Mouse (Mus musculus) kidney, adult 2 months (tissue): ENCODE data around the gene Gnb5. TPM values are rescaled to one million over a fixed set of nuclear protein-coding genes. Genes with fewer than 3 reads are reported as not detected.
A peak's percentile ranks its signal among the peaks of the same experiment; 100 is the strongest.

Experiments used
- DNase-seq: peaks from one replicate; pipeline ENCODE4 v3.0.0; 2021
- H3K27ac ChIP-seq: fragments of 200-500 bp; 2 replicates; pipeline ENCODE4 v1.5.1; 2012; ENCODE audit warnings: low read depth, low read length, control low read depth, inconsistent platforms; ENCODE audit not compliant: insufficient read depth
- H3K27me3 ChIP-seq: fragments of 200-500 bp; replicated peaks from 2 replicates; pipeline ENCODE4 v1.6.1; 2012; ENCODE audit warnings: mild to moderate bottlenecking, moderate library complexity, low read length, inconsistent platforms; ENCODE audit not compliant: control insufficient read depth, insufficient read depth
- H3K36me3 ChIP-seq: fragments of 200-500 bp; 2 replicates; pipeline ENCODE4 v1.6.1; 2012; ENCODE audit warnings: mild to moderate bottlenecking, moderate library complexity, low read length, inconsistent platforms; ENCODE audit not compliant: control insufficient read depth, insufficient read depth
- H3K4me1 ChIP-seq: fragments of 200-500 bp; 2 replicates; pipeline ENCODE4 v1.6.1; 2011; ENCODE audit warnings: low read length; ENCODE audit not compliant: control insufficient read depth, insufficient read depth
- H3K4me3 ChIP-seq: fragments of 200-500 bp; 2 replicates; pipeline ENCODE4 v1.5.1; 2011; ENCODE audit warnings: mild to moderate bottlenecking, low read depth, low read length, control low read depth; ENCODE audit not compliant: insufficient read depth
- CTCF ChIP-seq: fragments of 200-500 bp; conservative IDR thresholded peaks from 2 replicates; pipeline ENCODE4 v1.5.1; 2011; ENCODE audit warnings: low read depth, mild to moderate bottlenecking, control low read depth, low read length, moderate library complexity, mixed read lengths; ENCODE audit not compliant: insufficient read depth, insufficient read length
- POLR2A ChIP-seq: fragments of 200-500 bp; IDR thresholded peaks from one replicate; pipeline ENCODE4 v1.6.1; 2011; ENCODE audit warnings: low read depth, low read length, control low read depth
- whole genome bisulfite sequencing: fragments of 180-500 bp; shearing (Covaris S2); methylation state at CpG from one replicate; pipeline ENCODE4 v1.1.7; 2018; 5-methylcytosine and 5-hydroxymethylcytosine counted together
- polyA plus RNA-seq: library from polyadenylated mRNA; depleted of rRNA; stranded (reverse); fragments of >200 nt; gene quantifications from 2 replicates; pipeline ENCODE4 v1.2.3, GENCODE M21; 2012

Gene Gnb5
- polyA plus RNA-seq, 1 experiment, result 18.0 TPM

- WGBS, result 77% methylated on average over 3 of the region's 3 CpGs
- Histone ChIP-seq H3K4me3 (no peak overlapping the region), H3K27me3 (no peaks in the 10 kb centered on the region), H3K27ac (no peak overlapping the region), H3K36me3 (no peaks in the 10 kb centered on the region), H3K4me1 (no peaks in the 10 kb centered on the region)
- DNase-seq, result no peak
- no peak for TF ChIP-seq CTCF
- no peak for TF ChIP-seq POLR2A
Measured at GRCm38 (mm10) chr9:75315238-75315637, 9.2 kb downstream of the Gnb5 start.

- no peaks in the 10 kb centered on the region for H3K4me1 ChIP-seq
- no peak overlapping the region for H3K27ac ChIP-seq
- WGBS, result 91% methylated on average over 6 of the region's 6 CpGs
Measured at GRCm38 (mm10) chr9:75316771-75317170, 10.7 kb downstream of the Gnb5 start.

GRCm38 (mm10) chr9:75318196-75318595 lies 12.1 kb downstream of the Gnb5 start:
- WGBS, result 96% methylated on average over 2 of the region's 2 CpGs

More at GRCm38 (mm10) chr9:75316771-75317170, 10.7 kb downstream of the Gnb5 start:
- Histone ChIP-seq H3K36me3 (no peaks in the 10 kb centered on the region), H3K4me3 (no peak overlapping the region), H3K27me3 (no peaks in the 10 kb centered on the region)
- TF ChIP-seq CTCF, result no peak
- no peak for TF ChIP-seq POLR2A
- no peak for DNase-seq

GRCm38 (mm10) chr9:75319365-75319764 lies 13.3 kb downstream of the Gnb5 start:
- WGBS, result 93% methylated on average over 3 of the region's 3 CpGs
- Histone ChIP-seq H3K4me1 (no peaks in the 10 kb centered on the region), H3K27ac (no peak overlapping the region), H3K27me3 (no peaks in the 10 kb centered on the region), H3K36me3 (no peaks in the 10 kb centered on the region), H3K4me3 (no peak overlapping the region)
- no peak for TF ChIP-seq CTCF
- TF ChIP-seq POLR2A, result no peak
- DNase-seq, result no peak

More at GRCm38 (mm10) chr9:75318196-75318595, 12.1 kb downstream of the Gnb5 start:
- no peaks in the 10 kb centered on the region for H3K4me1 ChIP-seq
- TF ChIP-seq CTCF (no peak), POLR2A (no peak)
- DNase-seq, result no peak
- no peaks in the 10 kb centered on the region for H3K27me3 ChIP-seq
- H3K36me3 ChIP-seq, result no peaks in the 10 kb centered on the region
- no peak overlapping the region for H3K27ac ChIP-seq
- H3K4me3 ChIP-seq, result no peak overlapping the region

GRCm38 (mm10) chr9:75322099-75322885 lies 16.2 kb downstream of the Gnb5 start:
- H3K27me3 ChIP-seq, result no peaks in the 10 kb centered on the region
- no peak overlapping the region for H3K4me3 ChIP-seq
- 60% methylated on average over 13 of the region's 13 CpGs for WGBS
- TF ChIP-seq CTCF (no peak), POLR2A (no peak)
- H3K4me1 ChIP-seq, result no peaks in the 10 kb centered on the region
- no peak overlapping the region for H3K27ac ChIP-seq
- DNase-seq, result peak; percentile 21
- H3K36me3 ChIP-seq, result no peaks in the 10 kb centered on the region

- H3K4me1 ChIP-seq, result no peaks in the 10 kb centered on the region
- H3K4me3 ChIP-seq, result no peak overlapping the region
- no peaks in the 10 kb centered on the region for H3K36me3 ChIP-seq
- 89% methylated on average over 3 of the region's 3 CpGs for WGBS
- TF ChIP-seq POLR2A, result no peak
- no peak for TF ChIP-seq CTCF
- no peaks in the 10 kb centered on the region for H3K27me3 ChIP-seq
- no peak overlapping the region for H3K27ac ChIP-seq
- no peak for DNase-seq
Measured at GRCm38 (mm10) chr9:75328047-75328446, 22.0 kb downstream of the Gnb5 start.

- no peaks in the 10 kb centered on the region for H3K27me3 ChIP-seq
- no peak overlapping the region for H3K27ac ChIP-seq
- WGBS, result 85% methylated on average over 8 of the region's 8 CpGs
- TF ChIP-seq CTCF (no peak), POLR2A (no peak)
- H3K4me3 ChIP-seq, result no peak overlapping the region
- no peaks in the 10 kb centered on the region for H3K4me1 ChIP-seq
- DNase-seq, result no peak
- no peaks in the 10 kb centered on the region for H3K36me3 ChIP-seq
Measured at GRCm38 (mm10) chr9:75330821-75331220, 24.7 kb downstream of the Gnb5 start.
